Mouse (Mus musculus) heart, postnatal 4 days (tissue): ENCODE measurements around the gene Gak. TPM values are rescaled to one million over a fixed set of nuclear protein-coding genes. Genes with fewer than 3 reads are reported as not detected.
A peak's percentile ranks its signal among the peaks of the same experiment; 100 is the strongest.

Experiments used
- DNase-seq: peaks from one replicate; pipeline ENCODE4 v3.0.0; 2021
- total RNA-seq, 2 experiments: library from RNA; stranded (reverse); gene quantifications; 2 replicates each; pipeline ENCODE4 v1.2.3; 2021

The Gak gene
- total RNA-seq, 2 experiments from 2014 or later, result 36.7 to 36.9 TPM

- DNase-seq, result no peak
These were observed 48.1 kb downstream of the Gak start for GRCm38 (mm10) chr5:108581361-108581891.

- no peak for DNase-seq
These were observed 56.5 kb downstream of the Gak start for GRCm38 (mm10) chr5:108573054-108573453.

- no peak for DNase-seq
These were observed 58.6 kb downstream of the Gak start for GRCm38 (mm10) chr5:108570991-108571390.

- no peak for DNase-seq
These were observed 62.5 kb downstream of the Gak start for GRCm38 (mm10) chr5:108567104-108567503.

GRCm38 (mm10) chr5:108566523-108566922, 63.0 kb downstream of the Gak start:
- no peak for DNase-seq

- no peak for DNase-seq
These were observed 64.2 kb downstream of the Gak start for GRCm38 (mm10) chr5:108565381-108565780.

GRCm38 (mm10) chr5:108564346-108564745, 65.2 kb downstream of the Gak start:
- no peak for DNase-seq

- DNase-seq, result no peak
These were observed 67.1 kb downstream of the Gak start for GRCm38 (mm10) chr5:108562483-108562882.

GRCm38 (mm10) chr5:108556986-108557385, 72.6 kb downstream of the Gak start:
- DNase-seq, result no peak

- no peak for DNase-seq
These were observed 75.5 kb downstream of the Gak start for GRCm38 (mm10) chr5:108554041-108554440.

GRCm38 (mm10) chr5:108550207-108550594, 79.4 kb downstream of the Gak start:
- no peak for DNase-seq

GRCm38 (mm10) chr5:108549489-108550206, 79.9 kb downstream of the Gak start, which contains the start of gene Cplx1:
Gene Cplx1, minus strand, starts transcription at chr5:108550024.
- peak; percentile 78 for DNase-seq

- no peak for DNase-seq
These were observed 80.4 kb downstream of the Gak start for GRCm38 (mm10) chr5:108549137-108549488.

- no peak for DNase-seq
These were observed 81.9 kb downstream of the Gak start for GRCm38 (mm10) chr5:108547636-108548035.

- DNase-seq, result no peak
These were observed 85.9 kb downstream of the Gak start for GRCm38 (mm10) chr5:108543516-108544291.

- no peak for DNase-seq
These were observed 95.4 kb downstream of the Gak start for GRCm38 (mm10) chr5:108534188-108534587.

GRCm38 (mm10) chr5:108522597-108522996, 107.0 kb downstream of the Gak start:
- no peak for DNase-seq

GRCm38 (mm10) chr5:108521896-108522295, 107.7 kb downstream of the Gak start:
- no peak for DNase-seq

- no peak for DNase-seq
These were observed 108.5 kb downstream of the Gak start for GRCm38 (mm10) chr5:108521016-108521415.

GRCm38 (mm10) chr5:108520153-108520552, 109.4 kb downstream of the Gak start:
- DNase-seq, result no peak
